Mouse (Mus musculus): ENCODE data around the gene Megf6. TPM values are rescaled to one million over a fixed set of nuclear protein-coding genes. Genes with fewer than 3 reads are reported as not detected.
A peak's percentile ranks its signal among the peaks of the same experiment; 100 is the strongest.

Gene Megf6
- total and polyA plus RNA-seq, 3 experiments: not detected

- H3K4me1 ChIP-seq (ENCODE audit: control insufficient read depth in 1 of 2, insufficient read depth in 2 of 2): peaks cover 21 to 80% of the 10 kb centered on the region in 2 experiments
- peak overlapping the region; percentile 30 for H3K4me2 ChIP-seq (ENCODE audit: insufficient read depth, low read depth, poor library complexity, severe bottlenecking)
- H3K79me2 ChIP-seq (replicated peaks; ENCODE audit: control insufficient read depth, extremely low read depth, insufficient read depth, poor library complexity, severe bottlenecking): peaks cover 46% of the 10 kb centered on the region
- no peak overlapping the region for H3K27ac ChIP-seq (ENCODE audit: insufficient read depth, low read depth)
- DNase-seq (ENCODE audit: extremely low read depth): no peak
- H3K36me3 ChIP-seq (replicated peaks in 1 of 2; ENCODE audit: control insufficient read depth in 1 of 2, insufficient read depth in 1 of 2, low read length in 1 of 2): peaks cover 5 to 12% of the 10 kb centered on the region in 2 experiments
- in situ Hi-C loops (cut with MboI; ENCODE audit: low pct_ligation_motif_present, low pct_unique_long_range_greater_than_20kb, low sequenced_read_pairs) (loop anchor here (25.0 kb wide), 1 partner anchor 797 kb away; the partner anchor contains the start of gene Tnfrsf14), dilution Hi-C loops (cut with MboI; ENCODE audit: extremely low pct_ligation_motif_present, extremely low pct_unique_long_range_greater_than_20kb, low sequenced_read_pairs) (no loop called here)
- H3K9ac ChIP-seq (ENCODE audit: insufficient read depth, low read depth): peak overlapping the region; percentile 31
- H3K9me3 ChIP-seq (replicated peaks; ENCODE audit: low read length): peaks cover 10% of the 10 kb centered on the region
- TF ChIP-seq NRF1 (IDR thresholded peaks at IDR 0.05; ENCODE audit: low read depth, low read length) (peak; percentile 74), MYC (IDR thresholded peaks at IDR 0.05; ENCODE audit: low read depth, low read length) (no peak), ZC3H11A (IDR thresholded peaks at IDR 0.05; ENCODE audit: low read depth, low read length) (no peak)
- peak overlapping the region; percentile 49 to 71 (median 61) for H3K4me3 ChIP-seq (replicated peaks in 1 of 3; ENCODE audit: low read depth in 2 of 3, low read length in 2 of 3, poor library complexity in 1 of 3)
- peaks cover 36% of the 10 kb centered on the region for H3K27me3 ChIP-seq (replicated peaks)
These were observed 30.1 kb upstream of the Megf6 start for GRCm38 (mm10) chr4:154140213-154141008.

GRCm38 (mm10) chr4:154141009-154141867 is 29.3 kb upstream of the Megf6 start:
- Histone ChIP-seq H3K79me2 (replicated peaks; ENCODE audit: control insufficient read depth, extremely low read depth, insufficient read depth, poor library complexity, severe bottlenecking) (peaks cover 48% of the 10 kb centered on the region), H3K4me2 (ENCODE audit: insufficient read depth, low read depth, poor library complexity, severe bottlenecking) (peak overlapping the region; percentile 75), H3K4me1 (ENCODE audit: control insufficient read depth in 1 of 2, insufficient read depth in 2 of 2) (peaks cover 21 to 78% of the 10 kb centered on the region in 2 experiments), H3K4me3 (replicated peaks in 1 of 3; ENCODE audit: low read depth in 2 of 3, low read length in 2 of 3, poor library complexity in 1 of 3) (peak overlapping the region in 2 of 3 experiments; percentile 8 to 24), H3K27me3 (replicated peaks) (peaks cover 35% of the 10 kb centered on the region), H3K36me3 (replicated peaks in 1 of 2; ENCODE audit: control insufficient read depth in 1 of 2, insufficient read depth in 1 of 2, low read length in 1 of 2) (peaks cover 10 to 18% of the 10 kb centered on the region in 2 experiments), H3K27ac (ENCODE audit: insufficient read depth, low read depth) (no peak overlapping the region), H3K9ac (ENCODE audit: insufficient read depth, low read depth) (no peak overlapping the region; the same call in 1 of the 2 replicates), H3K9me3 (replicated peaks; ENCODE audit: low read length) (peaks cover 10% of the 10 kb centered on the region)
- no peak for DNase-seq (ENCODE audit: extremely low read depth)
- dilution Hi-C loops (cut with MboI; ENCODE audit: extremely low pct_ligation_motif_present, extremely low pct_unique_long_range_greater_than_20kb, low sequenced_read_pairs): no loop called here
- TF ChIP-seq BHLHE40 (IDR thresholded peaks at IDR 0.05; ENCODE audit: low read depth, low read length): peak; percentile 48
- 0 out of 2 replicates have a peak, but pooled peaks have one; percentile 8 for TF ChIP-seq ETS1 (conservative IDR thresholded peaks at IDR 0.05; ENCODE audit: low read depth, low read length)
- TF ChIP-seq MYC (IDR thresholded peaks at IDR 0.05; ENCODE audit: low read depth, low read length): peak; percentile 58; the same call in 1 of the 2 replicates
- TF ChIP-seq MAX (IDR thresholded peaks at IDR 0.05; ENCODE audit: low read length): peak; percentile 76
- peak; percentile 81 for TF ChIP-seq ZNF384 (IDR thresholded peaks at IDR 0.05; ENCODE audit: low read depth, low read length)
- TF ChIP-seq E2F4 (IDR thresholded peaks at IDR 0.05; ENCODE audit: insufficient replicate concordance, low read depth, low read length): no peak
- TF ChIP-seq UBTF (IDR thresholded peaks at IDR 0.05; ENCODE audit: low read depth, low read length): no peak
- in situ Hi-C loops (cut with MboI; ENCODE audit: low pct_ligation_motif_present, low pct_unique_long_range_greater_than_20kb, low sequenced_read_pairs): loop anchor here (25.0 kb wide), 1 partner anchor 796 kb away; the partner anchor contains the start of gene Tnfrsf14

Measured in CH12.LX (cell line).